Mouse (Mus musculus): ENCODE data around the gene Irf8.
"Not testable (repeated sequence)": the region's sequence is repeated elsewhere in the genome, so short reads cannot be mapped to it uniquely, and the experiment has no call there.

- not testable (repeated sequence) for TF ChIP-seq POLR2A (IDR thresholded peaks at IDR 0.05; ENCODE audit: borderline replicate concordance, control insufficient read depth, low read depth, low read length); CTCF (IDR thresholded peaks at IDR 0.05; ENCODE audit: control insufficient read depth, insufficient read depth, low read length)
These were observed 67.7 kb downstream of the Irf8 start for GRCm38 (mm10) chr8:120803661-120804375.
